Mouse (Mus musculus): ENCODE measurements around the gene Arglu1. TPM values are rescaled to one million over a fixed set of nuclear protein-coding genes. Genes with fewer than 3 reads are reported as not detected.

The Arglu1 gene
- total and polyA plus RNA-seq, 3 experiments, result 35.1 to 135 (median 58.5) TPM

- no peak overlapping the region for H3K4me3 ChIP-seq (replicated peaks in 1 of 3; ENCODE audit: low read depth in 2 of 3, low read length in 2 of 3, poor library complexity in 1 of 3)
- DNase-seq (ENCODE audit: extremely low read depth), result no peak
Observed at GRCm38 (mm10) chr8:8660307-8661098, 29.8 kb downstream of the Arglu1 start.

DNA sequence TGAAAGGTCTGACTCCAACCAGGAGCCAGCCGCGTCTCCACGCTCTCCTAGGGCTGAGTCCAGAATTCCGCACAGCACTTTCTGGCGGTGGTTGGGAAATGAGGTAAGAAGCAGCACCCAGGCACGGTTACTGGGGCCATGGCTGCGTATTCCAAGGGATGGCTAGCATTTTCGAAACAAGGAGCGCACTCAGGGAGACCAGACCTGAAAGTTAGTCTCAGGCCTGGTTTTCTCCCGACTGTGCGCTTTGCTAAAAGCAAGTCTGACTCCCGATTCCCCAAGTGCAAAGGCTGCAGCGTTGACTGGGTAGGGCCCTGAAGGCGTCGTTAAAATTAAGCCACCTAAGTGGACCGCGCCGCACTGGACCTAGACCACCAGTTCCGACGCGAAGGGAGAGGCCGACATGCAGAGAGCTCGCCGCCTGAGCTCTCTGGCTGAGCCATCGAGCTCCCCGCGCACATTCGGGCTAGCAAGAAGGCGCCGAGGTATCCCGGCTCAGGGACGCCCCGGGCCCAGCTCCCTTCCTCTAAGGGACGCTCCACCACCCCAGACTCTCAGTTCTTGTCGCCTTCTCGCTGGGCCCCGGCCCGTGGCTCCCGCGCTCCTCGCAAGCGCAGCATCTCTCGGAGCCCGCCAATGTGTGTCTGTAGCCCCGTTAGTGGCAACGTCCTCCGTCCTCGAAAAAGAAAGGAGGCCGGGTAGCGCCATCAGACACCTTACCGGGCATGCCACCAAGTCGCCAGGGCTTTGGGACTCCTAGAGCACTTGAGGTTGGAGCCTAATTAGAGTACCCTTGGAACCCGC, 30.6 kb downstream of the Arglu1 start:
- DNase-seq (ENCODE audit: extremely low read depth), result no peak
- Histone ChIP-seq H3K4me2 (ENCODE audit: insufficient read depth, low read depth, poor library complexity, severe bottlenecking) (no peak overlapping the region), H3K9ac (ENCODE audit: insufficient read depth, low read depth) (no peak overlapping the region), H3K9me3 (replicated peaks; ENCODE audit: low read length) (peaks cover 42% of the 10 kb centered on the region), H3K4me1 (ENCODE audit: control insufficient read depth in 1 of 2, insufficient read depth in 2 of 2) (no peaks in the 10 kb centered on the region), H3K4me3 (replicated peaks in 1 of 3; ENCODE audit: low read depth in 2 of 3, low read length in 2 of 3, poor library complexity in 1 of 3) (no peak overlapping the region), H3K27ac (ENCODE audit: insufficient read depth, low read depth) (no peak overlapping the region), H3K36me3 (replicated peaks in 1 of 2; ENCODE audit: control insufficient read depth in 1 of 2, insufficient read depth in 1 of 2, low read length in 1 of 2) (peaks cover 26 to 50% of the 10 kb centered on the region in 2 experiments), H3K79me2 (replicated peaks; ENCODE audit: control insufficient read depth, extremely low read depth, insufficient read depth, poor library complexity, severe bottlenecking) (no peaks in the 10 kb centered on the region; the same call in 1 of the 2 replicates), H3K27me3 (replicated peaks) (no peaks in the 10 kb centered on the region)
- in situ Hi-C loops (cut with MboI; ENCODE audit: low pct_ligation_motif_present, low pct_unique_long_range_greater_than_20kb, low sequenced_read_pairs), result no loop called here
- dilution Hi-C loops (cut with MboI; ENCODE audit: extremely low pct_ligation_motif_present, extremely low pct_unique_long_range_greater_than_20kb, low sequenced_read_pairs), result no loop called here
- no peak for TF ChIP-seq GABPA (IDR thresholded peaks at IDR 0.05; ENCODE audit: insufficient replicate concordance, low read depth, low read length)
- no peak for TF ChIP-seq MXI1 (IDR thresholded peaks at IDR 0.05; ENCODE audit: low read depth, low read length)
- no peak for TF ChIP-seq UBTF (IDR thresholded peaks at IDR 0.05; ENCODE audit: low read depth, low read length)
- TF ChIP-seq MAX (IDR thresholded peaks at IDR 0.05; ENCODE audit: low read length), result no peak
- no peak for TF ChIP-seq ELF1 (IDR thresholded peaks at IDR 0.05; ENCODE audit: low read depth, low read length)
- TF ChIP-seq CHD1 (IDR thresholded peaks at IDR 0.05; ENCODE audit: low read depth, low read length), result no peak
- no peak for TF ChIP-seq POLR2AphosphoS2 (IDR thresholded peaks at IDR 0.05; ENCODE audit: low read depth, low read length)
- no peak for TF ChIP-seq MAFK (IDR thresholded peaks at IDR 0.05; ENCODE audit: insufficient replicate concordance, low read length)
- no peak for TF ChIP-seq HCFC1 (IDR thresholded peaks at IDR 0.05; ENCODE audit: low read depth, low read length)
- no peak for TF ChIP-seq NELFE (IDR thresholded peaks at IDR 0.05; ENCODE audit: low read depth, low read length)
- TF ChIP-seq E2F4 (IDR thresholded peaks at IDR 0.05; ENCODE audit: insufficient replicate concordance, low read depth, low read length), result no peak
- no peak for TF ChIP-seq IRF4 (IDR thresholded peaks at IDR 0.05; ENCODE audit: low read depth, low read length)
- TF ChIP-seq ETS1 (conservative IDR thresholded peaks at IDR 0.05; ENCODE audit: low read depth, low read length), result no peak
- no peak for TF ChIP-seq ZC3H11A (IDR thresholded peaks at IDR 0.05; ENCODE audit: low read depth, low read length)

More at GRCm38 (mm10) chr8:8660307-8661098, 29.8 kb downstream of the Arglu1 start:
- TF ChIP-seq USF2 (conservative IDR thresholded peaks at IDR 0.05; ENCODE audit: low read depth, low read length) (no peak), ZMIZ1 (IDR thresholded peaks at IDR 0.05; ENCODE audit: low read depth, low read length) (no peak), HCFC1 (IDR thresholded peaks at IDR 0.05; ENCODE audit: low read depth, low read length) (no peak), UBTF (IDR thresholded peaks at IDR 0.05; ENCODE audit: low read depth, low read length) (no peak), MXI1 (IDR thresholded peaks at IDR 0.05; ENCODE audit: low read depth, low read length) (no peak), PAX5 (IDR thresholded peaks at IDR 0.05; ENCODE audit: low read length) (no peak)
- Histone ChIP-seq H3K27me3 (replicated peaks) (no peaks in the 10 kb centered on the region), H3K79me2 (replicated peaks; ENCODE audit: control insufficient read depth, extremely low read depth, insufficient read depth, poor library complexity, severe bottlenecking) (no peaks in the 10 kb centered on the region; the same call in 1 of the 2 replicates), H3K9ac (ENCODE audit: insufficient read depth, low read depth) (no peak overlapping the region), H3K4me1 (ENCODE audit: control insufficient read depth in 1 of 2, insufficient read depth in 2 of 2) (no peaks in the 10 kb centered on the region), H3K4me2 (ENCODE audit: insufficient read depth, low read depth, poor library complexity, severe bottlenecking) (no peak overlapping the region), H3K9me3 (replicated peaks; ENCODE audit: low read length) (peaks cover 42% of the 10 kb centered on the region), H3K36me3 (replicated peaks in 1 of 2; ENCODE audit: control insufficient read depth in 1 of 2, insufficient read depth in 1 of 2, low read length in 1 of 2) (peaks cover 31 to 56% of the 10 kb centered on the region in 2 experiments), H3K27ac (ENCODE audit: insufficient read depth, low read depth) (no peak overlapping the region)
- in situ Hi-C loops (cut with MboI; ENCODE audit: low pct_ligation_motif_present, low pct_unique_long_range_greater_than_20kb, low sequenced_read_pairs), result no loop called here
- dilution Hi-C loops (cut with MboI; ENCODE audit: extremely low pct_ligation_motif_present, extremely low pct_unique_long_range_greater_than_20kb, low sequenced_read_pairs), result no loop called here
